In genomic region chr2:138937165-138937564, GRCm38 (mm10) we compare ENCODE assay signal across 23 mouse cellular contexts.
A peak's percentile ranks its signal among the peaks of the same experiment; 100 is the strongest.
DNase-seq lines count a peak whose midpoint lies in the region; ATAC-seq and TF ChIP-seq lines count a peak whose summit lies in the region.
"Had no signal": no experiment of that assay in that cellular context is flagged by ENCODE, and none has a peak within 500 bp of the region (broad histone marks: within the 10 kb centered on the region; RNA-seq: fewer than 3 reads in every experiment).

No protein-coding gene starts in this region.

- no peak overlapping the region for H3K4me2 ChIP-seq in embryonic facial prominence, embryonic 14.5 days (ENCODE audit: low read depth, low read length)
- no peak overlapping the region for H3K4me2 ChIP-seq in lung, postnatal 0 days (replicated peaks; ENCODE audit: low read depth, low read length)
- H3K4me2 ChIP-seq: forebrain, embryonic 12.5 days; heart, embryonic 11.5 days; heart, embryonic 15.5 days; hindbrain, embryonic 15.5 days had no signal

- no peaks in the 10 kb centered on the region for H3K9me3 ChIP-seq in embryonic facial prominence, embryonic 14.5 days (ENCODE audit: control insufficient read depth, low read length)
- no peaks in the 10 kb centered on the region for H3K9me3 ChIP-seq in embryonic facial prominence, embryonic 10.5 days
- no peaks in the 10 kb centered on the region for H3K9me3 ChIP-seq in lung, postnatal 0 days (ENCODE audit: low read length)
- H3K9me3 ChIP-seq: forebrain, embryonic 12.5 days; heart, embryonic 15.5 days; hindbrain, embryonic 10.5 days; hindbrain, embryonic 15.5 days had no signal

- no peak for TF ChIP-seq CTCF in lung, postnatal 0 days (IDR thresholded peaks at IDR 0.05)

- no peak overlapping the region for H3K4me3 ChIP-seq in embryonic facial prominence, embryonic 14.5 days (ENCODE audit: low read depth, low read length)
- no peak overlapping the region for H3K4me3 ChIP-seq in embryonic facial prominence, embryonic 10.5 days
- no peak overlapping the region for H3K4me3 ChIP-seq in lung, postnatal 0 days (ENCODE audit: low read depth, low read length)
- H3K4me3 ChIP-seq: forebrain, embryonic 12.5 days; heart, embryonic 15.5 days; hindbrain, embryonic 10.5 days; hindbrain, embryonic 15.5 days had no signal

- H3K9ac ChIP-seq in embryonic facial prominence, embryonic 14.5 days (ENCODE audit: low read depth, low read length), result no peak overlapping the region
- H3K9ac ChIP-seq in lung, postnatal 0 days (replicated peaks; ENCODE audit: low read depth), result no peak overlapping the region
- H3K9ac ChIP-seq: forebrain, embryonic 12.5 days; heart, embryonic 15.5 days; hindbrain, embryonic 15.5 days had no signal

- no peak for TF ChIP-seq EP300 in lung, postnatal 0 days (IDR thresholded peaks at IDR 0.05)

- H3K27ac ChIP-seq in embryonic facial prominence, embryonic 14.5 days (replicated peaks; ENCODE audit: low read depth, low read length), result no peak overlapping the region
- no peak overlapping the region for H3K27ac ChIP-seq in embryonic facial prominence, embryonic 10.5 days (replicated peaks)
- no peak overlapping the region for H3K27ac ChIP-seq in lung, postnatal 0 days (ENCODE audit: low read length)
- H3K27ac ChIP-seq: forebrain, embryonic 12.5 days; heart, embryonic 15.5 days; hindbrain, embryonic 10.5 days; hindbrain, embryonic 15.5 days had no signal

- H3K27me3 ChIP-seq in embryonic facial prominence, embryonic 14.5 days (replicated peaks; ENCODE audit: control insufficient read depth, insufficient read depth, low read length), result no peaks in the 10 kb centered on the region
- no peaks in the 10 kb centered on the region for H3K27me3 ChIP-seq in embryonic facial prominence, embryonic 10.5 days (replicated peaks; ENCODE audit: low read depth, poor library complexity, severe bottlenecking)
- H3K27me3 ChIP-seq in lung, postnatal 0 days (replicated peaks; ENCODE audit: insufficient read depth, low read length), result no peaks in the 10 kb centered on the region
- H3K27me3 ChIP-seq: CH12.LX; forebrain, embryonic 12.5 days; heart, embryonic 15.5 days; hindbrain, embryonic 15.5 days; Patski had no signal

- 81% methylated on average over 2 of the region's 2 CpGs for WGBS in embryonic facial prominence, embryonic 14.5 days
- 95% methylated on average over 2 of the region's 2 CpGs for WGBS in embryonic facial prominence, embryonic 10.5 days
- WGBS in lung, postnatal 0 days, result 69% methylated on average over 2 of the region's 2 CpGs

- DNase-seq in embryonic facial prominence, embryonic 14.5 days (ENCODE audit: low spot score), result peak; percentile 11
- DNase-seq in embryonic facial prominence, embryonic 10.5 days (ENCODE audit: low spot score), result no peak
- peak; percentile 30 for DNase-seq in lung, postnatal 0 days (ENCODE audit: low spot score)
- no peak for DNase-seq in lung, postnatal 4 days
- peak; percentile 4 for DNase-seq in brain, adult 2 months (ENCODE audit: low read depth, low spot score)
- peak; percentile 11 for DNase-seq in fat pad, adult 2 months (ENCODE audit: extremely low read depth, low read depth, low spot score)
- no peak for DNase-seq in retina, embryonic 14.5 days (ENCODE audit: low spot score)
- DNase-seq: adrenal gland, postnatal 14 days; cerebellum, adult 8-10 months; cerebellum, postnatal 36 days; gastrocnemius, postnatal 10 days; heart, adult 18-20 months; heart, postnatal 14 days had no signal

- H3K36me3 ChIP-seq in embryonic facial prominence, embryonic 14.5 days (ENCODE audit: control insufficient read depth, insufficient read depth, low read length), result no peaks in the 10 kb centered on the region
- H3K36me3 ChIP-seq in embryonic facial prominence, embryonic 10.5 days (replicated peaks), result no peaks in the 10 kb centered on the region
- no peaks in the 10 kb centered on the region for H3K36me3 ChIP-seq in lung, postnatal 0 days (ENCODE audit: insufficient read depth, low read length)
- H3K36me3 ChIP-seq: forebrain, embryonic 12.5 days; heart, embryonic 15.5 days; hindbrain, embryonic 10.5 days; hindbrain, embryonic 15.5 days had no signal

- H3K4me1 ChIP-seq in embryonic facial prominence, embryonic 14.5 days (ENCODE audit: control insufficient read depth, insufficient read depth, low read length), result no peaks in the 10 kb centered on the region
- no peaks in the 10 kb centered on the region for H3K4me1 ChIP-seq in embryonic facial prominence, embryonic 10.5 days
- H3K4me1 ChIP-seq in lung, postnatal 0 days (ENCODE audit: insufficient read depth, low read depth, low read length), result no peaks in the 10 kb centered on the region
- H3K4me1 ChIP-seq: forebrain, embryonic 12.5 days; heart, embryonic 15.5 days; hindbrain, embryonic 10.5 days; hindbrain, embryonic 15.5 days had no signal

- no peak for ATAC-seq in embryonic facial prominence, embryonic 14.5 days (ENCODE audit: low read depth)
- ATAC-seq in lung, postnatal 0 days, result no peak
- ATAC-seq: activated CD4-positive, CD25-positive, alpha-beta regulatory T cell, adult 4 months; forebrain, embryonic 16.5 days; inflammation-experienced regulatory T-cells, adult 6 months; Patski had no signal

Comparison
In these comparisons a context has a peak if more than half of its experiments do, and no peak if none do; other contexts are left out.
1. DNase-seq: peak in embryonic facial prominence, embryonic 14.5 days (single experiment), lung, postnatal 0 days (single experiment), brain, adult 2 months (single experiment) and fat pad, adult 2 months (single experiment); none in embryonic facial prominence, embryonic 10.5 days (single experiment), lung, postnatal 4 days (0 of 2) and retina, embryonic 14.5 days (single experiment).